Mouse (Mus musculus): ENCODE measurements around the gene Anapc15-ps.

Anapc15-ps gene

GRCm38 (mm10) chr10:95667371-95668030 is 5.8 kb downstream of the Anapc15-ps start:
- DNase-seq (ENCODE audit: low spot score): no peak

GRCm38 (mm10) chr10:95666791-95667190 is 6.5 kb downstream of the Anapc15-ps start:
- no peak for DNase-seq (ENCODE audit: low spot score)

GRCm38 (mm10) chr10:95665426-95665990 is 7.7 kb downstream of the Anapc15-ps start:
- DNase-seq (ENCODE audit: low spot score): no peak

GRCm38 (mm10) chr10:95664613-95665012 is 8.6 kb downstream of the Anapc15-ps start:
- no peak for DNase-seq (ENCODE audit: low spot score)

- DNase-seq (ENCODE audit: low spot score): no peak
Observed at GRCm38 (mm10) chr10:95660356-95660755, 12.9 kb downstream of the Anapc15-ps start.

GRCm38 (mm10) chr10:95659471-95660150 is 13.6 kb downstream of the Anapc15-ps start:
- DNase-seq (ENCODE audit: low spot score): no peak

- DNase-seq (ENCODE audit: low spot score): no peak
Observed at GRCm38 (mm10) chr10:95658836-95659343, 14.4 kb downstream of the Anapc15-ps start.

- DNase-seq (ENCODE audit: low spot score): no peak
Observed at GRCm38 (mm10) chr10:95656236-95657225, 16.7 kb downstream of the Anapc15-ps start.

- DNase-seq (ENCODE audit: low spot score): no peak
Observed at GRCm38 (mm10) chr10:95652131-95652530, 21.1 kb downstream of the Anapc15-ps start.

- no peak for DNase-seq (ENCODE audit: low spot score)
Observed at GRCm38 (mm10) chr10:95648326-95648888, 24.8 kb downstream of the Anapc15-ps start.

- DNase-seq (ENCODE audit: low spot score): no peak
Observed at GRCm38 (mm10) chr10:95647128-95647527, 26.1 kb downstream of the Anapc15-ps start.

GRCm38 (mm10) chr10:95646576-95646975 is 26.7 kb downstream of the Anapc15-ps start:
- no peak for DNase-seq (ENCODE audit: low spot score)

GRCm38 (mm10) chr10:95643696-95644360 is 29.4 kb downstream of the Anapc15-ps start:
- no peak for DNase-seq (ENCODE audit: low spot score)

GRCm38 (mm10) chr10:95643042-95643441 is 30.2 kb downstream of the Anapc15-ps start:
- DNase-seq (ENCODE audit: low spot score): no peak

GRCm38 (mm10) chr10:95641335-95641734 is 31.9 kb downstream of the Anapc15-ps start:
- DNase-seq (ENCODE audit: low spot score): no peak

- DNase-seq (ENCODE audit: low spot score): no peak
Observed at GRCm38 (mm10) chr10:95639429-95639828, 33.8 kb downstream of the Anapc15-ps start.

- DNase-seq (ENCODE audit: low spot score): no peak
Observed at GRCm38 (mm10) chr10:95634751-95635150, 38.5 kb downstream of the Anapc15-ps start.

- DNase-seq (ENCODE audit: low spot score): no peak
Observed at GRCm38 (mm10) chr10:95634261-95634660, 39.0 kb downstream of the Anapc15-ps start.

- no peak for DNase-seq (ENCODE audit: low spot score)
Observed at GRCm38 (mm10) chr10:95631568-95631967, 41.7 kb downstream of the Anapc15-ps start.

GRCm38 (mm10) chr10:95630726-95631345 is 42.4 kb downstream of the Anapc15-ps start:
- DNase-seq (ENCODE audit: low spot score): no peak
